Mouse (Mus musculus) fat pad, adult 2 months (tissue): ENCODE data around the gene Psmd4.
"Not testable (repeated sequence)": the region's sequence is repeated elsewhere in the genome, so short reads cannot be mapped to it uniquely, and the experiment has no call there.

ENCODE experiments used
- DNase-seq: peaks from one replicate; pipeline ENCODE4 v3.0.0-alpha.2; 2011; ENCODE audit warnings: low read depth, low spot score; ENCODE audit errors: extremely low read depth

Gene Psmd4

GRCm38 (mm10) chr3:95027057-95027645, 15.3 kb downstream of the Psmd4 start:
- DNase-seq, result no peak

GRCm38 (mm10) chr3:95025202-95025601, 17.2 kb downstream of the Psmd4 start:
- DNase-seq, result no peak

- no peak for DNase-seq
These were observed 17.9 kb downstream of the Psmd4 start for GRCm38 (mm10) chr3:95024551-95024950.

- not testable (repeated sequence) for DNase-seq
These were observed 21.5 kb downstream of the Psmd4 start for GRCm38 (mm10) chr3:95020956-95021355.

- no peak for DNase-seq
These were observed 23.7 kb downstream of the Psmd4 start for GRCm38 (mm10) chr3:95018741-95019140.

- DNase-seq, result no peak
These were observed 25.8 kb downstream of the Psmd4 start for GRCm38 (mm10) chr3:95016532-95017056.

GRCm38 (mm10) chr3:95015891-95016531, 26.4 kb downstream of the Psmd4 start:
- DNase-seq, result peak; percentile 91

GRCm38 (mm10) chr3:95015337-95015872, 27.0 kb downstream of the Psmd4 start, which contains the start of gene Zfp687:
Gene Zfp687 (minus strand): TSS chr3:95015448.
- peak; percentile 93 for DNase-seq

- DNase-seq, result no peak
These were observed 27.8 kb downstream of the Psmd4 start for GRCm38 (mm10) chr3:95014428-95015151.

- no peak for DNase-seq
These were observed 28.6 kb downstream of the Psmd4 start for GRCm38 (mm10) chr3:95013699-95014427.

- no peak for DNase-seq
These were observed 29.4 kb downstream of the Psmd4 start for GRCm38 (mm10) chr3:95012982-95013381.

GRCm38 (mm10) chr3:95010396-95010795, 32.0 kb downstream of the Psmd4 start:
- no peak for DNase-seq

- DNase-seq, result no peak
These were observed 34.7 kb downstream of the Psmd4 start for GRCm38 (mm10) chr3:95007706-95008105.

GRCm38 (mm10) chr3:95005651-95006050, 36.8 kb downstream of the Psmd4 start:
- no peak for DNase-seq

- DNase-seq, result no peak
These were observed 39.1 kb downstream of the Psmd4 start for GRCm38 (mm10) chr3:95003273-95003672.

GRCm38 (mm10) chr3:95002569-95002968, 39.8 kb downstream of the Psmd4 start:
- no peak for DNase-seq

GRCm38 (mm10) chr3:94996946-94997345, 45.5 kb downstream of the Psmd4 start:
- no peak for DNase-seq

GRCm38 (mm10) chr3:94989159-94989761, 53.2 kb downstream of the Psmd4 start:
- no peak for DNase-seq

- DNase-seq, result peak; percentile 28
These were observed 54.8 kb downstream of the Psmd4 start for GRCm38 (mm10) chr3:94987578-94987977.

GRCm38 (mm10) chr3:94985513-94985912, 56.9 kb downstream of the Psmd4 start:
- DNase-seq, result no peak
